Mouse (Mus musculus) forebrain, embryonic 11.5 days (tissue): ENCODE measurements at regions not wholly inside any gene's neighbourhood (a gene's known extent, or its start where the extent isn't known, plus 50 kb on each side); places are given as distances from the start of the nearest gene placed in this dataset.

ENCODE experiments used
- ATAC-seq: fragments of 200-750 bp; cut with Nextera tagmentation; replicated peaks from 2 replicates; pipeline ENCODE4 v1.8.0; 2017; ENCODE audit warnings: moderate TSS enrichment; ENCODE audit not compliant: low FRiP score
- DNase-seq: peaks from one replicate; pipeline ENCODE4 v3.0.0-alpha.2; 2017; ENCODE audit warnings: low spot score
- H3K27ac ChIP-seq: fragments of 300-500 bp; sonication (generic); 2 replicates; pipeline ENCODE4 v1.5.1; 2014; ENCODE audit warnings: low read depth, low read length
- H3K27me3 ChIP-seq: fragments of 300-500 bp; sonication (generic); 2 replicates; pipeline ENCODE4 v1.6.1; 2014; ENCODE audit warnings: mild to moderate bottlenecking, low read length, mixed read lengths; ENCODE audit not compliant: control insufficient read depth, insufficient read depth
- H3K36me3 ChIP-seq: fragments of 300-500 bp; sonication (generic); 2 replicates; pipeline ENCODE4 v1.6.1; 2014; ENCODE audit warnings: mild to moderate bottlenecking, low read length, moderate library complexity, mixed read lengths; ENCODE audit not compliant: control insufficient read depth, insufficient read depth
- H3K4me1 ChIP-seq: fragments of 300-500 bp; sonication (generic); replicated peaks from 2 replicates; pipeline ENCODE4 v1.6.1; 2014; ENCODE audit warnings: low read length, mixed read lengths; ENCODE audit not compliant: control insufficient read depth, insufficient read depth
- H3K4me2 ChIP-seq: fragments of 300-500 bp; sonication (generic); 2 replicates; pipeline ENCODE4 v1.6.1; 2014; ENCODE audit warnings: low read depth, mild to moderate bottlenecking, low read length, moderate library complexity, mixed read lengths; ENCODE audit not compliant: severe bottlenecking
- H3K4me3 ChIP-seq: fragments of 300-500 bp; sonication (generic); 2 replicates; pipeline ENCODE4 v1.5.1; 2014; ENCODE audit warnings: low read depth, low read length
- H3K9ac ChIP-seq: fragments of 300-500 bp; sonication (generic); 2 replicates; pipeline ENCODE4 v1.6.1; 2014; ENCODE audit warnings: low read length
- H3K9me3 ChIP-seq: fragments of 300-500 bp; sonication (generic); 2 replicates; pipeline ENCODE4 v1.6.1; 2016; ENCODE audit warnings: low read length, mixed read lengths; ENCODE audit not compliant: control insufficient read depth
- WGBS: fragments of 180-500 bp; shearing (Covaris S2); extraction: QIAGEN DNeasy Blood & Tissue Kit; methylation state at CpG from one replicate; pipeline ENCODE4 v1.1.7; 2014; 5-methylcytosine and 5-hydroxymethylcytosine counted together

DNA sequence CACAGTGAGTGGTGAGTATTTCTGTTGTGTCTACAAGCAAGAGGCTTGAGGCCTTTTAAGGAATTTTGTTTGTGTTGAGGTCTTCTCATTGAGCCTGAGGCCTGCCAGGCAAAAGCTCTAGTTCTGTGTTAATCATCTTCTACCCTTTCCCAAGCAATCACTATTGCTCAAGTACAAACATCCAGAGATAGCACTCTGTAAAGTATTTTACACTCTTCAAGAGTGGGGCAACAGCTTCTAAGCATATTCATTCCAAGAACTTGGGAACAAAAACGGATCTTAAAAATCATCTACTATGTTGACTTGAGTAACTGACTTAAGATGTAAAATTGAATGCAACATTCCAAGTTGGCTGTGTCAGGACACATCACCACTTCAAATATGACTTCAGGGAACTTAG lies 378.7 kb upstream of the Gm5148 start:
- no peaks in the 10 kb centered on the region for H3K4me1 ChIP-seq

DNA sequence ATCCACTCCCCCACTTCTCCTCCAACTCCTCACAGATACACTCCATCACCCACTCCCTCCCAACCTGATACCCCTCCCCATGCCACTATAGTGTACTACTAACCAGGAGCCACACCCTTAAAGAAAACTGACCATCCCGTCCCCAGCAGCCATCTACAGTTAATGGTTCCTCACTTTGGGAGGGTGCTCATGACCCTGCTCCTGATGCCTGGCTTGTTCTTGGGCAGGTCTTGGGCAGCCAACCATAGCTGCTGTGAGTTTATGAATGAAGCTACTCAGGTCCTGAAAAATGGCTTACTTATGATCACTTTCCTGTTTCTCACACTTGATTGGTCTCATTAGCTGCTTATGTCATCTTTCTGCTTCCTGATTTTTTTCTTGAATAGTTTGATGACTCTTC lies 377.9 kb upstream of the Gm5148 start:
- WGBS = 83% methylated on average over 1 of the region's 1 CpGs
- Histone ChIP-seq H3K9me3 (no peaks in the 10 kb centered on the region), H3K9ac (no peak overlapping the region)

More for the DNA sequence above, 378.7 kb upstream of the Gm5148 start:
- H3K27ac ChIP-seq = no peak overlapping the region
- ATAC-seq = no peak
- H3K9me3 ChIP-seq = no peaks in the 10 kb centered on the region
- no peaks in the 10 kb centered on the region for H3K36me3 ChIP-seq
- no peak overlapping the region for H3K9ac ChIP-seq
- 94% methylated on average over 1 of the region's 1 CpGs for WGBS
- no peak for DNase-seq
- H3K4me2 ChIP-seq = no peak overlapping the region
- no peaks in the 10 kb centered on the region for H3K27me3 ChIP-seq
- H3K4me3 ChIP-seq = no peak overlapping the region

DNA sequence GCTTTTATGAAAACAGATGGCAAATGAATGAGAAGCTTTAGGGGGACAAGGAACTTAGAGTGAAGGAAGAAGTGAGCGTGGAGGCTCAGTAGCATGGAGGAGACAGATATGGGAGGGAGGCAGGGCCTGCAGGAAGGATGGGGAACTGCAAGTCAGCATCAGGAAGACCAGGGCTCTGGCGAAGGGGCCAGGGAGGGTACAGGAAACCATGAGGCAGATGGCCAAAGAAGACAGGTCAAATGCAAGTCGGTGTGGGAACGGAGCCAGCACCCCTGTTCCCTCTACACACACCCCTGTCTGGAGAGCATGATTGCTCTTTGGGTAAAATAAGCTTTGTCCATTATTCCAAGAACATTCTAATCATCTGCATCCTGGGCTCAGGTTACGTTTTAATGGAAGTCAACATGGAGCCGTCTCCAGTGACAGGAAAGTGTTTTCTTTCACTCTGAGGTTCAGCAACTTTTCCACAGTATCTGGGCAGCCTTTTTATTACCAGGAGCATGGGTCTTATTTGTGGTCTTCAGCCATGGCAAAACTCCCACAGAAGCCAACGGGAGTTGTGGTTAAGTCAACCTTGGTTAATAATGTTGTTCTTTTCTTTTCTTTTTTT lies 370.2 kb upstream of the Gm5148 start:
- no peak for ATAC-seq
- 87% methylated on average over 7 of the region's 7 CpGs for WGBS
- H3K9ac ChIP-seq = no peak overlapping the region
- no peaks in the 10 kb centered on the region for H3K9me3 ChIP-seq
- H3K4me2 ChIP-seq = no peak overlapping the region
- no peaks in the 10 kb centered on the region for H3K36me3 ChIP-seq
- H3K27me3 ChIP-seq = no peaks in the 10 kb centered on the region
- no peak overlapping the region for H3K27ac ChIP-seq
- no peak overlapping the region for H3K4me3 ChIP-seq
- H3K4me1 ChIP-seq = no peaks in the 10 kb centered on the region
- no peak for DNase-seq

More for the DNA sequence above, 377.9 kb upstream of the Gm5148 start:
- Histone ChIP-seq H3K27me3 (no peaks in the 10 kb centered on the region), H3K4me3 (no peak overlapping the region), H3K4me2 (no peak overlapping the region), H3K4me1 (no peaks in the 10 kb centered on the region), H3K36me3 (no peaks in the 10 kb centered on the region), H3K27ac (no peak overlapping the region)
- ATAC-seq (no peak), DNase-seq (no peak)

DNA sequence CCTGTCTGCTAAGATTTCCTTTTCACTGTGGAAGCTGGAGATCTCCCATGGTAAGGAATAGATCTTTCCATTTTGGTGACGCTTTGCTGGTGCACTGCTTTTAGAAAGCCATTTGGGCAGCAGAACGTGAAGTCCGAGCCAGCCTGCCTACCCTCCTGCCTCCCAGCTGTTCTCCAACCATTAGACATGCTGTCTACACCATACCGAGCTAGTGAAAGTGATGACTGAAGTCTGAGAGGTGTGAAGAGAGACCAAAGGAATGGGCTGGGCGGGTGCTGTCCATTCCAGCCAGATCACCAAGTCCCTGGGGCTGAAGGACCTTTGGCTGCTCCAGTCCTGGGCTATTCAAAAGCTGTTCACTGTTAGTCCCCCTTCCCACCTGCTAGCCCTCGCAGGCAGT lies 360.3 kb upstream of the Gm5148 start:
- 81% methylated on average over 6 of the region's 6 CpGs for WGBS
- no peak overlapping the region for H3K9ac ChIP-seq
- no peaks in the 10 kb centered on the region for H3K9me3 ChIP-seq
- H3K27me3 ChIP-seq = no peaks in the 10 kb centered on the region
- H3K4me2 ChIP-seq = no peak overlapping the region
- no peaks in the 10 kb centered on the region for H3K4me1 ChIP-seq
- no peaks in the 10 kb centered on the region for H3K36me3 ChIP-seq
- H3K4me3 ChIP-seq = no peak overlapping the region
- no peak for DNase-seq
- H3K27ac ChIP-seq = no peak overlapping the region
- ATAC-seq = no peak

DNA sequence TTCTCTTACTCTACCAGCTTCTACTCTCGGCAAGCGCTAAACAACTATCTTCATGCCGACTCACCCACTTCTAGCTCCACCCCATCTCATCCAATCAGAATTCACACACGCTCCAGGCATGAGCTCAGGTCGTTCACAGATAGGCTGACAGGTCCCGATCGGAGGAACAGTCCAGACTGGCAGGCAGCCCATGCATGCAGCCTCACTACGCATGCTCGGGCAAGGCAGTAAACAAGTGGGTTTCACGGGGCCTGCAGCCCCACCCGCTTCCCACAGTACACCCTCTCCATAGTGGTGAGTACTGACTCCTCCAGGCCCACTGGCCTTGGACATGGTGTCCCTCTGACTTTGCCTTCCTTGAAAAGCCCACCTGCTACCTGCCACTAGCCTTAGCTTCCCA lies 358.1 kb upstream of the Gm5148 start:
- Histone ChIP-seq H3K36me3 (no peaks in the 10 kb centered on the region), H3K27me3 (no peaks in the 10 kb centered on the region), H3K4me1 (no peaks in the 10 kb centered on the region), H3K4me3 (no peak overlapping the region), H3K9ac (no peak overlapping the region), H3K9me3 (no peaks in the 10 kb centered on the region), H3K4me2 (no peak overlapping the region), H3K27ac (no peak overlapping the region)
- ATAC-seq (no peak), DNase-seq (no peak)
- 87% methylated on average over 11 of the region's 11 CpGs for WGBS

DNA sequence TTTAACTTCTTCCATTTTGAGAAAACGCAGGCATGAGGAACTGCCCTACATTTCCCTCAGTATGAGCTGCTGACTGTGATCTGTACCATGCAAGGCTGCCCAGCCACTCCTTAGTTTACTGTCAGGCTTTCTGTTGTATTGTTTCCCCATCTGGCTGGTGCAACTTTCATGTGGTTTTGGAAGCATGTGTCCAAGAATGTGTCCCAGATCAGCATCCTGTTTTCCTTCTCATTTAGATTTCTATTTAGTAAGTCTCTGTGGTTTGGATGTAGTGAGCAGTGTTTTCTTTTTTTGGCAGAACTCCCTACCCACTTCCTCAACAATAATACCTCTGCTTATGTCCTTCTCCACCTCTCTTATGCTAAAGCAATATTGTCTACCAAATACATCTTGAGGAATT lies 352.5 kb upstream of the Gm5148 start:
- Histone ChIP-seq H3K9ac (no peak overlapping the region), H3K27ac (no peak overlapping the region), H3K4me1 (no peaks in the 10 kb centered on the region), H3K27me3 (no peaks in the 10 kb centered on the region), H3K9me3 (no peaks in the 10 kb centered on the region), H3K36me3 (no peaks in the 10 kb centered on the region), H3K4me2 (no peak overlapping the region), H3K4me3 (no peak overlapping the region)
- 70% methylated on average over 1 of the region's 1 CpGs for WGBS
- ATAC-seq (no peak), DNase-seq (no peak)

DNA sequence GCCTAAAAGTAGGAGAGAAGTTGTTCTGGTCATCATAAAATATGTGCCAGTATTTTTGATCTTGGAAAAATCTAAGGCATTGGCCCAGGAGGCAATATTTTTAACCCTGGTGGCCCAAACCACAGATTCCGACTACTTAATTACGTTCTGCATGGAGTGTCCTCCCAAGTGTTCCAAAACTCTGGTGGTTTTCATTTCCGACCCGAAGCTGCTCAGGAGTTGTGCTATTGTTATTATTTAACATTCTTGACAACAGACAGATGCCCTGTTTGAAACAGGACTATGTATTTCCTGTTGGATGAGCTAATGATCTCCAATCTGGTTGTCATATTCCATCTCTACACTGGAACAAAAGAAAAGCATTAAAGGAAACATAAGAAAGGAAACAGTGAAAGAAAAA lies 349.7 kb upstream of the Gm5148 start:
- no peak overlapping the region for H3K4me3 ChIP-seq
- WGBS = 83% methylated on average over 4 of the region's 4 CpGs
- no peak overlapping the region for H3K4me2 ChIP-seq

DNA sequence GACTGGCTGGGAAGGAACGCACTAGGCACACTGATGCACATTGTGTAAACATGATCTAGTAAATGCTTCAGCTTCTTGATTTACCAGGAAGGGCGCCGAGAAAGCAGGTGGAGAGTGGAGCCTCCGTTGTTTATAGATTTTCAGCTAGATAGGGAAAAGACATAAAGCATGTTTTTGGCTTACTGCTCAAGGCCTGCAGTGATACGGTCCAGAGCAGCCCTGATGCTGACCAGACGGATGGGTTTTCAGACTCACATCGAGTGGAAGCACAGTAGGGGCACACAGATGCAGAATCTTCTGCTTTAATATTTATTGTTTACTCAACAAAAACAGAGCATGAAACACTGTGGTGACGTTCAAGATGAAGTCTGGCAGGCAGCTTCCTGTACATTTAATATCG lies 331.3 kb upstream of the Gm5148 start:
- no peaks in the 10 kb centered on the region for H3K9me3 ChIP-seq
- no peak overlapping the region for H3K9ac ChIP-seq
- H3K36me3 ChIP-seq = no peaks in the 10 kb centered on the region
- H3K4me3 ChIP-seq = no peak overlapping the region
- no peaks in the 10 kb centered on the region for H3K27me3 ChIP-seq
- H3K4me2 ChIP-seq = no peak overlapping the region
- DNase-seq (no peak), ATAC-seq (no peak)
- WGBS = 91% methylated on average over 9 of the region's 9 CpGs
- H3K27ac ChIP-seq = no peak overlapping the region
- no peaks in the 10 kb centered on the region for H3K4me1 ChIP-seq

More for the DNA sequence above, 349.7 kb upstream of the Gm5148 start:
- DNase-seq = no peak
- H3K27me3 ChIP-seq = no peaks in the 10 kb centered on the region
- no peaks in the 10 kb centered on the region for H3K4me1 ChIP-seq
- H3K27ac ChIP-seq = no peak overlapping the region
- H3K9ac ChIP-seq = no peak overlapping the region
- ATAC-seq = no peak
- H3K36me3 ChIP-seq = no peaks in the 10 kb centered on the region
- no peaks in the 10 kb centered on the region for H3K9me3 ChIP-seq

DNA sequence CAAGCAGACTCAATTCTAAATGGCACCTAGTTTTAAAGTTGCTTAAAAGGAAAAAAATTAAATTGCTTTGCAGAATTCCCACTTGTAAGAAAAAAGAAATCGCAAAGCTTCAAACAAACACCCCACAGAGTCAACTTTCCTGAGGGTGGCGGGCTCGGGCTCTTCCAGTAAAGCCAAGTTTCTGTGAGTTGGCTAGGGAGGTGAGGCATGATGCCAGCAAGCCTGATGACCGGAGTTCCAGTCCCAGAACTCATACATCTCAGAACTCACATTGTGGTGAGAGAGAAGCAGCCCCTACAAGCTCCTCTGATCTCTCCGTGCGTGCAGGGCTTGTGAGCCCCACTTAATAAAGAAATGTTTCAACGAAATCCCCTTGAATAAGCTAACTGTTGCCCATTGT lies 328.7 kb upstream of the Gm5148 start:
- ATAC-seq (no peak), DNase-seq (no peak)
- H3K4me3 ChIP-seq = no peak overlapping the region
- no peak overlapping the region for H3K9ac ChIP-seq
- no peaks in the 10 kb centered on the region for H3K9me3 ChIP-seq
- no peaks in the 10 kb centered on the region for H3K27me3 ChIP-seq
- no peak overlapping the region for H3K27ac ChIP-seq
- no peaks in the 10 kb centered on the region for H3K4me1 ChIP-seq
- H3K4me2 ChIP-seq = no peak overlapping the region
- H3K36me3 ChIP-seq = no peaks in the 10 kb centered on the region
- 88% methylated on average over 7 of the region's 7 CpGs for WGBS
